ENCODE assay signal across 7 mouse cellular contexts in genomic region chr14:36968628-36969147, GRCm38 (mm10). TPM values are rescaled to one million over a fixed set of nuclear protein-coding genes. Genes with fewer than 3 reads are reported as not detected.
DNase-seq lines count a peak whose midpoint lies in the region; ATAC-seq and TF ChIP-seq lines count a peak whose summit lies in the region.

Gene Ccser2, minus strand, starts transcription at chr14:36968777.

- peak within 1 kb of the TSS; percentile 83 for H3K27ac ChIP-seq in embryonic facial prominence, embryonic 12.5 days
- H3K27ac ChIP-seq in kidney, adult 2 months (ENCODE audit: insufficient read depth, low read depth, low read length) = peak within 1 kb of the TSS; percentile 81
- H3K27ac ChIP-seq in limb, embryonic 12.5 days = peak within 1 kb of the TSS; percentile 86
- H3K27ac ChIP-seq in midbrain, embryonic 15.5 days = peak within 1 kb of the TSS; percentile 88
- H3K27ac ChIP-seq in spleen, adult 2 months (ENCODE audit: insufficient read depth, low read length) = peak within 1 kb of the TSS; percentile 43

- no peaks in the 10 kb centered on the region for H3K9me3 ChIP-seq in embryonic facial prominence, embryonic 12.5 days
- H3K9me3 ChIP-seq in limb, embryonic 12.5 days = no peaks in the 10 kb centered on the region
- H3K9me3 ChIP-seq in midbrain, embryonic 15.5 days = no peaks in the 10 kb centered on the region

- peak within 1 kb of the TSS; percentile 40 for H3K4me2 ChIP-seq in embryonic facial prominence, embryonic 12.5 days (replicated peaks)
- H3K4me2 ChIP-seq in limb, embryonic 12.5 days = peak within 1 kb of the TSS; percentile 58
- H3K4me2 ChIP-seq in midbrain, embryonic 15.5 days = peak within 1 kb of the TSS; percentile 52

- DNase-seq in adrenal gland, postnatal 25 days = peak; percentile 100
- peak; percentile 98 to 100 for DNase-seq in heart, adult 18-20 months
- peak; percentile 99 for DNase-seq in kidney, adult 2 months
- DNase-seq in spleen, adult 2 months (ENCODE audit: low read depth in 1 of 2, low spot score in 2 of 2) = peak; percentile 79 to 98

- H3K4me3 ChIP-seq in embryonic facial prominence, embryonic 12.5 days = peak within 1 kb of the TSS; percentile 96
- H3K4me3 ChIP-seq in kidney, adult 2 months (ENCODE audit: insufficient read depth, low read depth, low read length) = peak within 1 kb of the TSS; percentile 75
- H3K4me3 ChIP-seq in limb, embryonic 12.5 days (replicated peaks) = peak within 1 kb of the TSS; percentile 92
- H3K4me3 ChIP-seq in midbrain, embryonic 15.5 days = peak within 1 kb of the TSS; percentile 83
- peak within 1 kb of the TSS; percentile 77 for H3K4me3 ChIP-seq in spleen, adult 2 months (ENCODE audit: extremely low read depth, insufficient read depth, insufficient read length)

- TF ChIP-seq POLR2A in kidney, adult 2 months (IDR thresholded peaks at IDR 0.05; ENCODE audit: low read depth, low read length) = peak; percentile 47
- peak; percentile 34; the same call in 1 of the 2 replicates for TF ChIP-seq POLR2A in spleen, adult 2 months (IDR thresholded peaks at IDR 0.05; ENCODE audit: low read depth, low read length)

- no peaks in the 10 kb centered on the region for H3K27me3 ChIP-seq in embryonic facial prominence, embryonic 12.5 days
- no peaks in the 10 kb centered on the region for H3K27me3 ChIP-seq in kidney, adult 2 months (replicated peaks; ENCODE audit: control insufficient read depth, insufficient read depth, low read length)
- H3K27me3 ChIP-seq in limb, embryonic 12.5 days = no peaks in the 10 kb centered on the region
- no peaks in the 10 kb centered on the region for H3K27me3 ChIP-seq in midbrain, embryonic 15.5 days (replicated peaks)
- no peaks in the 10 kb centered on the region for H3K27me3 ChIP-seq in spleen, adult 2 months (ENCODE audit: control insufficient read depth, insufficient read depth, low read length)

- TF ChIP-seq CTCF in kidney, adult 2 months (conservative IDR thresholded peaks at IDR 0.05; ENCODE audit: insufficient read depth, insufficient read length, low read depth, low read length) = no peak
- no peak for TF ChIP-seq CTCF in spleen, adult 2 months (IDR thresholded peaks at IDR 0.05; ENCODE audit: extremely low read depth, insufficient read depth, insufficient read length, insufficient replicate concordance)

- H3K4me1 ChIP-seq in embryonic facial prominence, embryonic 12.5 days = peaks cover 4% of the 10 kb centered on the region; the same call in 1 of the 2 replicates
- H3K4me1 ChIP-seq in kidney, adult 2 months (ENCODE audit: control insufficient read depth, insufficient read depth, low read length) = peaks cover 20% of the 10 kb centered on the region; the same call in 1 of the 2 replicates
- H3K4me1 ChIP-seq in limb, embryonic 12.5 days (replicated peaks) = peaks cover 4% of the 10 kb centered on the region; the same call in 1 of the 2 replicates
- peaks cover 27% of the 10 kb centered on the region for H3K4me1 ChIP-seq in midbrain, embryonic 15.5 days
- H3K4me1 ChIP-seq in spleen, adult 2 months (ENCODE audit: control insufficient read depth, insufficient read depth, insufficient read length) = peaks cover 2% of the 10 kb centered on the region

- peak; percentile 99 for ATAC-seq in embryonic facial prominence, embryonic 12.5 days (ENCODE audit: insufficient number of reproducible peaks, insufficient read depth, low FRiP score, low TSS enrichment)
- peak; percentile 99 for ATAC-seq in limb, embryonic 12.5 days (ENCODE audit: insufficient number of reproducible peaks, insufficient read depth, low FRiP score, low TSS enrichment, low read depth)
- peak; percentile 100 for ATAC-seq in midbrain, embryonic 15.5 days (replicated peaks)

- WGBS in embryonic facial prominence, embryonic 12.5 days = 3% methylated on average over 39 of the region's 39 CpGs
- WGBS in kidney, adult 2 months = 1% methylated on average over 39 of the region's 39 CpGs
- 4% methylated on average over 38 of the region's 39 CpGs for WGBS in limb, embryonic 12.5 days
- WGBS in midbrain, embryonic 15.5 days = 2% methylated on average over 36 of the region's 39 CpGs
- under 1% methylated on average over 39 of the region's 39 CpGs for WGBS in spleen, adult 2 months

- H3K36me3 ChIP-seq in embryonic facial prominence, embryonic 12.5 days = no peaks in the 10 kb centered on the region
- no peaks in the 10 kb centered on the region for H3K36me3 ChIP-seq in kidney, adult 2 months (ENCODE audit: control insufficient read depth, insufficient read depth, low read length)
- no peaks in the 10 kb centered on the region for H3K36me3 ChIP-seq in limb, embryonic 12.5 days
- H3K36me3 ChIP-seq in midbrain, embryonic 15.5 days (replicated peaks) = no peaks in the 10 kb centered on the region
- no peaks in the 10 kb centered on the region for H3K36me3 ChIP-seq in spleen, adult 2 months (ENCODE audit: control insufficient read depth, insufficient read depth, low read length)

- H3K9ac ChIP-seq in embryonic facial prominence, embryonic 12.5 days = peak within 1 kb of the TSS; percentile 91
- peak within 1 kb of the TSS; percentile 86 for H3K9ac ChIP-seq in limb, embryonic 12.5 days (replicated peaks)
- H3K9ac ChIP-seq in midbrain, embryonic 15.5 days = peak within 1 kb of the TSS; percentile 84

RNA-seq across cellular contexts. Expression of gene Ccser2, which starts in this region (rescaled TPM):
- total RNA-seq in adrenal gland, postnatal 25 days (2021) = 31.3 and 33.2 TPM in 2 replicates
- 44.9 and 48.5 TPM in 2 replicates for polyA plus RNA-seq in embryonic facial prominence, embryonic 12.5 days (2016; fragmentation: Nextera tagmentation; extraction: Ambion mirVana)
- 100 to 1,000 TPM; 114 to 118 TPM for total RNA-seq in heart, adult 18-20 months (2021)
- polyA plus RNA-seq in kidney, adult 2 months (2012; rRNA removed) = 74.9 and 75.0 TPM in 2 replicates
- polyA plus RNA-seq in limb, embryonic 12.5 days (2016; fragmentation: Nextera tagmentation; extraction: Ambion mirVana) = 32.3 and 32.6 TPM in 2 replicates
- polyA plus RNA-seq in midbrain, embryonic 15.5 days (2015; fragmentation: Nextera tagmentation; extraction: Ambion mirVana) = 101 and 104 TPM in 2 replicates
- 5.9 and 6.4 TPM in 2 replicates for polyA plus RNA-seq in spleen, adult 2 months (2012; rRNA removed)

Comparison
In these comparisons a context has a peak if more than half of its experiments do, and no peak if none do; other contexts are left out.
1. Peak in every context shown above with its lines: DNase-seq, ATAC-seq, H3K4me3 ChIP-seq and H3K27ac ChIP-seq.